Mouse (Mus musculus): Measurements from ENCODE around the gene Zfp689. TPM values are rescaled to one million over a fixed set of nuclear protein-coding genes. Genes with fewer than 3 reads are reported as not detected.

The Zfp689 gene
- polyA plus RNA-seq, 1 experiment from 2014 or later = 5.1 TPM

GRCm38 (mm10) chr7:127477687-127478634, 29.0 kb upstream of the Zfp689 start:
- Histone ChIP-seq H3K4me3 (peak overlapping the region; percentile 81), H3K9me3 (no peaks in the 10 kb centered on the region), H3K9ac (peak overlapping the region; percentile 97), H3K27me3 (replicated peaks) (no peaks in the 10 kb centered on the region), H3K36me3 (peaks cover 68% of the 10 kb centered on the region), H3K27ac (replicated peaks) (peak overlapping the region; percentile 98), H3K4me2 (peak overlapping the region; percentile 94), H3K4me1 (peaks cover 38% of the 10 kb centered on the region)
- under 1% methylated on average over 50 of the region's 50 CpGs for WGBS
- peak; percentile 89 for ATAC-seq (ENCODE audit: extremely low read depth, insufficient number of reproducible peaks, low FRiP score, low TSS enrichment)

GRCm38 (mm10) chr7:127476855-127477254, 27.9 kb upstream of the Zfp689 start:
- WGBS = 73% methylated on average over 4 of the region's 4 CpGs
- Histone ChIP-seq H3K36me3 (peaks cover 58% of the 10 kb centered on the region), H3K27me3 (replicated peaks) (no peaks in the 10 kb centered on the region), H3K9me3 (no peaks in the 10 kb centered on the region), H3K4me2 (peak overlapping the region; percentile 94), H3K27ac (replicated peaks) (peak overlapping the region; percentile 98), H3K4me3 (peak overlapping the region; percentile 81), H3K9ac (peak overlapping the region; percentile 97), H3K4me1 (peaks cover 46% of the 10 kb centered on the region)
- no peak for ATAC-seq (ENCODE audit: extremely low read depth, insufficient number of reproducible peaks, low FRiP score, low TSS enrichment)

- no peak for ATAC-seq (ENCODE audit: extremely low read depth, insufficient number of reproducible peaks, low FRiP score, low TSS enrichment)
- peak overlapping the region; percentile 94; the same call in 1 of the 2 replicates for H3K4me2 ChIP-seq
- WGBS = 95% methylated on average over 11 of the region's 11 CpGs
- H3K4me3 ChIP-seq = no peak overlapping the region
- H3K9ac ChIP-seq = 0 out of 2 replicates have a peak overlapping the region, but pooled peaks have one; percentile 50
- no peaks in the 10 kb centered on the region for H3K9me3 ChIP-seq
- no peak overlapping the region for H3K27ac ChIP-seq (replicated peaks)
- peaks cover 42% of the 10 kb centered on the region for H3K4me1 ChIP-seq
- H3K27me3 ChIP-seq (replicated peaks) = no peaks in the 10 kb centered on the region
- peaks cover 53% of the 10 kb centered on the region for H3K36me3 ChIP-seq
Measured at GRCm38 (mm10) chr7:127476336-127476735, 27.4 kb upstream of the Zfp689 start.

- peaks cover 31% of the 10 kb centered on the region for H3K4me1 ChIP-seq
- H3K27me3 ChIP-seq (replicated peaks) = no peaks in the 10 kb centered on the region
- 89% methylated on average over 11 of the region's 11 CpGs for WGBS
- no peak overlapping the region for H3K27ac ChIP-seq (replicated peaks)
- no peak overlapping the region for H3K4me2 ChIP-seq
- no peaks in the 10 kb centered on the region for H3K9me3 ChIP-seq
- peaks cover 42% of the 10 kb centered on the region for H3K36me3 ChIP-seq
- H3K9ac ChIP-seq = no peak overlapping the region
- H3K4me3 ChIP-seq = no peak overlapping the region
- ATAC-seq (ENCODE audit: extremely low read depth, insufficient number of reproducible peaks, low FRiP score, low TSS enrichment) = no peak
Measured at GRCm38 (mm10) chr7:127475186-127475740, 26.3 kb upstream of the Zfp689 start.

- WGBS = 83% methylated on average over 6 of the region's 6 CpGs
- Histone ChIP-seq H3K27me3 (replicated peaks) (no peaks in the 10 kb centered on the region), H3K4me1 (peaks cover 31% of the 10 kb centered on the region), H3K36me3 (peaks cover 41% of the 10 kb centered on the region), H3K4me2 (no peak overlapping the region), H3K27ac (replicated peaks) (no peak overlapping the region), H3K9ac (no peak overlapping the region), H3K9me3 (no peaks in the 10 kb centered on the region), H3K4me3 (no peak overlapping the region)
- no peak for ATAC-seq (ENCODE audit: extremely low read depth, insufficient number of reproducible peaks, low FRiP score, low TSS enrichment)
Measured at GRCm38 (mm10) chr7:127474378-127475070, 25.6 kb upstream of the Zfp689 start.

- peaks cover 48% of the 10 kb centered on the region for H3K36me3 ChIP-seq
- WGBS = 83% methylated on average over 5 of the region's 5 CpGs
Measured at GRCm38 (mm10) chr7:127473705-127474104, 24.7 kb upstream of the Zfp689 start.

GRCm38 (mm10) chr7:127472060-127472459, 23.1 kb upstream of the Zfp689 start:
- Histone ChIP-seq H3K4me2 (peak overlapping the region; percentile 97), H3K36me3 (peaks cover 64% of the 10 kb centered on the region), H3K9ac (peak overlapping the region; percentile 88), H3K27me3 (replicated peaks) (no peaks in the 10 kb centered on the region), H3K4me1 (peaks cover 31% of the 10 kb centered on the region), H3K4me3 (peak overlapping the region; percentile 72), H3K9me3 (no peaks in the 10 kb centered on the region), H3K27ac (replicated peaks) (peak overlapping the region; percentile 99)
- no peak for ATAC-seq (ENCODE audit: extremely low read depth, insufficient number of reproducible peaks, low FRiP score, low TSS enrichment)
- WGBS = 2% methylated on average over 7 of the region's 7 CpGs

More at GRCm38 (mm10) chr7:127473705-127474104, 24.7 kb upstream of the Zfp689 start:
- no peak for ATAC-seq (ENCODE audit: extremely low read depth, insufficient number of reproducible peaks, low FRiP score, low TSS enrichment)
- H3K4me1 ChIP-seq = peaks cover 34% of the 10 kb centered on the region
- H3K27ac ChIP-seq (replicated peaks) = no peak overlapping the region
- no peaks in the 10 kb centered on the region for H3K27me3 ChIP-seq (replicated peaks)
- no peak overlapping the region for H3K9ac ChIP-seq
- H3K4me3 ChIP-seq = no peak overlapping the region
- no peaks in the 10 kb centered on the region for H3K9me3 ChIP-seq
- H3K4me2 ChIP-seq = no peak overlapping the region

- H3K4me3 ChIP-seq = peak overlapping the region; percentile 72
- peaks cover 26% of the 10 kb centered on the region for H3K4me1 ChIP-seq
- H3K4me2 ChIP-seq = peak overlapping the region; percentile 97
- whole genome bisulfite sequencing = under 1% methylated on average over 24 of the region's 25 CpGs
- no peaks in the 10 kb centered on the region for H3K27me3 ChIP-seq (replicated peaks)
- no peaks in the 10 kb centered on the region for H3K9me3 ChIP-seq
- peaks cover 64% of the 10 kb centered on the region for H3K36me3 ChIP-seq
- H3K27ac ChIP-seq (replicated peaks) = peak overlapping the region; percentile 99
- ATAC-seq (ENCODE audit: extremely low read depth, insufficient number of reproducible peaks, low FRiP score, low TSS enrichment) = peak; percentile 45
- H3K9ac ChIP-seq = peak overlapping the region; percentile 88
Measured at GRCm38 (mm10) chr7:127471646-127472010, 22.7 kb upstream of the Zfp689 start.

- no peaks in the 10 kb centered on the region for H3K9me3 ChIP-seq
- H3K4me2 ChIP-seq = peak overlapping the region; percentile 97
- peak overlapping the region; percentile 72 for H3K4me3 ChIP-seq
- H3K27me3 ChIP-seq (replicated peaks) = no peaks in the 10 kb centered on the region
- ATAC-seq (ENCODE audit: extremely low read depth, insufficient number of reproducible peaks, low FRiP score, low TSS enrichment) = peak; percentile 79
- under 1% methylated on average over 46 of the region's 46 CpGs for WGBS
- H3K9ac ChIP-seq = peak overlapping the region; percentile 88
- peaks cover 20% of the 10 kb centered on the region for H3K4me1 ChIP-seq
- H3K36me3 ChIP-seq = peaks cover 64% of the 10 kb centered on the region
- H3K27ac ChIP-seq (replicated peaks) = peak overlapping the region; percentile 99
Measured at GRCm38 (mm10) chr7:127470743-127471645, 22.0 kb upstream of the Zfp689 start.

GRCm38 (mm10) chr7:127470011-127470715, 21.2 kb upstream of the Zfp689 start:
- H3K27me3 ChIP-seq (replicated peaks) = no peaks in the 10 kb centered on the region
- H3K36me3 ChIP-seq = peaks cover 64% of the 10 kb centered on the region
- H3K9ac ChIP-seq = peak overlapping the region; percentile 88
- peak overlapping the region; percentile 97 for H3K4me2 ChIP-seq
- 8% methylated on average over 10 of the region's 10 CpGs for WGBS
- H3K4me3 ChIP-seq = peak overlapping the region; percentile 72
- H3K4me1 ChIP-seq = peaks cover 20% of the 10 kb centered on the region
- no peak for ATAC-seq (ENCODE audit: extremely low read depth, insufficient number of reproducible peaks, low FRiP score, low TSS enrichment)
- no peaks in the 10 kb centered on the region for H3K9me3 ChIP-seq
- peak overlapping the region; percentile 99 for H3K27ac ChIP-seq (replicated peaks)

All from heart, embryonic 13.5 days (tissue).